In the genomic region with DNA sequence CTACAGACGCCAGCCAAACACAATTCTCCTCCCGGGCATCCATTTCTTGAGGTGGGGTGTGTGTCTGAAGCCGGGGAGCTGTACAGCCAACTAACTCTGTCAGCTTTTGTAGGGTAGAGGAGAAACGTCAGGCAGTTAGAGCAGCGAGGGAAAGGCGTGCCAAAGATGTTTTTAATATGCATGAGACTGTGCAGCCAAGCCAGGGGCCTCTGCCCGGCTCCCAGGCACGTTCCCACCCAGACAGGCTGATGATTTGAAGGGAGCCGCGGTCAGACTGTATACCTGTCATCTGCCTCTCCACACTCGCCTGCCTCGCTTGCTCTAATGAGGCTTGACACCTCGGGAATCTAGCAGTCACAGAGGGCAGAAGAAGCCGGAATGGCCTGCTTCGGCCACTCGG, we compare ENCODE assay signal across 16 mouse cellular contexts. TPM values are rescaled to one million over a fixed set of nuclear protein-coding genes. Genes with fewer than 3 reads are reported as not detected.
A peak's percentile ranks its signal among the peaks of the same experiment; 100 is the strongest.
DNase-seq lines count a peak whose midpoint lies in the region; ATAC-seq and TF ChIP-seq lines count a peak whose summit lies in the region.
"Had no signal": no experiment of that assay in that cellular context is flagged by ENCODE, and none has a peak within 500 bp of the region (broad histone marks: within the 10 kb centered on the region; RNA-seq: fewer than 3 reads in every experiment).

No protein-coding gene starts in this region.

- 45% methylated on average over 16 of the region's 16 CpGs for WGBS in heart, embryonic 11.5 days (ENCODE audit: insufficient replicate concordance)
- 53% methylated on average over 16 of the region's 16 CpGs for WGBS in embryonic facial prominence, embryonic 11.5 days
- WGBS in hindbrain, embryonic 15.5 days: 36% methylated on average over 16 of the region's 16 CpGs
- WGBS in midbrain, embryonic 15.5 days: 31% methylated on average over 16 of the region's 16 CpGs
- 56% methylated on average over 16 of the region's 16 CpGs for WGBS in lung, postnatal 0 days

- no peak for DNase-seq in heart, adult 18-20 months
- peak; percentile 28 for DNase-seq in embryonic facial prominence, embryonic 11.5 days (ENCODE audit: low spot score)
- no peak for DNase-seq in gastrocnemius, adult 8-10 months (ENCODE audit: low spot score in 2 of 2)
- DNase-seq in right cerebral cortex, postnatal 4 days: no peak
- no peak for DNase-seq in lung, postnatal 0 days (ENCODE audit: low spot score)
- DNase-seq: adrenal gland, adult 2 months; kidney, postnatal 36 days; spleen, adult 18-20 months had no signal

- H3K4me3 ChIP-seq in heart, embryonic 11.5 days (ENCODE audit: low read depth, low read length): no peak overlapping the region
- no peak overlapping the region for H3K4me3 ChIP-seq in embryonic facial prominence, embryonic 11.5 days (ENCODE audit: low read depth, low read length)
- no peak overlapping the region for H3K4me3 ChIP-seq in hindbrain, embryonic 15.5 days
- H3K4me3 ChIP-seq in midbrain, embryonic 15.5 days: no peak overlapping the region
- H3K4me3 ChIP-seq in lung, postnatal 0 days (ENCODE audit: low read depth, low read length): no peak overlapping the region
- H3K4me3 ChIP-seq: left cerebral cortex, adult 2 months; liver, embryonic 15.5 days had no signal

- TF ChIP-seq CTCF in lung, postnatal 0 days (IDR thresholded peaks at IDR 0.05): no peak

- no peak overlapping the region for H3K9ac ChIP-seq in heart, embryonic 11.5 days (ENCODE audit: low read depth, low read length)
- H3K9ac ChIP-seq in embryonic facial prominence, embryonic 11.5 days (replicated peaks; ENCODE audit: low read length): no peak overlapping the region
- H3K9ac ChIP-seq in hindbrain, embryonic 15.5 days: no peak overlapping the region
- H3K9ac ChIP-seq in midbrain, embryonic 15.5 days: no peak overlapping the region
- no peak overlapping the region for H3K9ac ChIP-seq in lung, postnatal 0 days (replicated peaks; ENCODE audit: low read depth)
- H3K9ac ChIP-seq: liver, embryonic 15.5 days had no signal

- H3K36me3 ChIP-seq in heart, embryonic 11.5 days (ENCODE audit: control insufficient read depth, insufficient read depth, low read length): no peaks in the 10 kb centered on the region
- H3K36me3 ChIP-seq in embryonic facial prominence, embryonic 11.5 days (replicated peaks; ENCODE audit: control insufficient read depth, insufficient read depth, low read depth, low read length): no peaks in the 10 kb centered on the region
- H3K36me3 ChIP-seq in hindbrain, embryonic 15.5 days: no peaks in the 10 kb centered on the region
- H3K36me3 ChIP-seq in midbrain, embryonic 15.5 days (replicated peaks): no peaks in the 10 kb centered on the region
- no peaks in the 10 kb centered on the region for H3K36me3 ChIP-seq in lung, postnatal 0 days (ENCODE audit: insufficient read depth, low read length)
- H3K36me3 ChIP-seq: liver, embryonic 15.5 days had no signal

- no peak overlapping the region for H3K27ac ChIP-seq in heart, embryonic 11.5 days (ENCODE audit: low read depth, low read length)
- H3K27ac ChIP-seq in embryonic facial prominence, embryonic 11.5 days (replicated peaks; ENCODE audit: low read depth, low read length): 0 out of 2 replicates have a peak overlapping the region, but pooled peaks have one; percentile 38
- peak overlapping the region; percentile 56 for H3K27ac ChIP-seq in hindbrain, embryonic 15.5 days (replicated peaks)
- H3K27ac ChIP-seq in midbrain, embryonic 15.5 days: peak overlapping the region; percentile 29; the same call in 1 of the 2 replicates
- H3K27ac ChIP-seq in lung, postnatal 0 days (ENCODE audit: low read length): no peak overlapping the region
- H3K27ac ChIP-seq: left cerebral cortex, adult 2 months; liver, embryonic 15.5 days had no signal

- no peaks in the 10 kb centered on the region for H3K9me3 ChIP-seq in heart, embryonic 11.5 days (replicated peaks; ENCODE audit: control insufficient read depth, low read length)
- H3K9me3 ChIP-seq in embryonic facial prominence, embryonic 11.5 days (replicated peaks; ENCODE audit: control insufficient read depth, low read length): no peaks in the 10 kb centered on the region
- no peaks in the 10 kb centered on the region for H3K9me3 ChIP-seq in hindbrain, embryonic 15.5 days
- no peaks in the 10 kb centered on the region for H3K9me3 ChIP-seq in midbrain, embryonic 15.5 days
- no peaks in the 10 kb centered on the region for H3K9me3 ChIP-seq in lung, postnatal 0 days (ENCODE audit: low read length)
- H3K9me3 ChIP-seq: liver, embryonic 15.5 days had no signal

- peaks cover 2% of the 10 kb centered on the region; the same call in 1 of the 2 replicates for H3K27me3 ChIP-seq in heart, embryonic 11.5 days (ENCODE audit: control insufficient read depth, insufficient read depth, low read length)
- no peaks in the 10 kb centered on the region for H3K27me3 ChIP-seq in embryonic facial prominence, embryonic 11.5 days (ENCODE audit: control insufficient read depth, insufficient read depth, low read length)
- H3K27me3 ChIP-seq in hindbrain, embryonic 15.5 days: no peaks in the 10 kb centered on the region
- H3K27me3 ChIP-seq in midbrain, embryonic 15.5 days (replicated peaks): no peaks in the 10 kb centered on the region
- no peaks in the 10 kb centered on the region for H3K27me3 ChIP-seq in lung, postnatal 0 days (replicated peaks; ENCODE audit: insufficient read depth, low read length)
- H3K27me3 ChIP-seq: liver, embryonic 15.5 days had no signal

- peak overlapping the region; percentile 22 for H3K4me2 ChIP-seq in heart, embryonic 11.5 days
- H3K4me2 ChIP-seq in embryonic facial prominence, embryonic 11.5 days (ENCODE audit: low read depth, low read length): no peak overlapping the region
- H3K4me2 ChIP-seq in hindbrain, embryonic 15.5 days: peak overlapping the region; percentile 25
- peak overlapping the region; percentile 18; the same call in 1 of the 2 replicates for H3K4me2 ChIP-seq in midbrain, embryonic 15.5 days
- no peak overlapping the region for H3K4me2 ChIP-seq in lung, postnatal 0 days (replicated peaks; ENCODE audit: low read depth, low read length)
- H3K4me2 ChIP-seq: liver, embryonic 15.5 days had no signal

- H3K4me1 ChIP-seq in heart, embryonic 11.5 days (ENCODE audit: control insufficient read depth, insufficient read depth, low read length): peaks cover 4% of the 10 kb centered on the region; the same call in 1 of the 2 replicates
- no peaks in the 10 kb centered on the region; the same call in 1 of the 2 replicates for H3K4me1 ChIP-seq in embryonic facial prominence, embryonic 11.5 days (ENCODE audit: control insufficient read depth, insufficient read depth, low read length)
- peaks cover 20% of the 10 kb centered on the region for H3K4me1 ChIP-seq in hindbrain, embryonic 15.5 days (replicated peaks)
- peaks cover 12% of the 10 kb centered on the region for H3K4me1 ChIP-seq in midbrain, embryonic 15.5 days
- H3K4me1 ChIP-seq in lung, postnatal 0 days (ENCODE audit: insufficient read depth, low read depth, low read length): no peaks in the 10 kb centered on the region
- H3K4me1 ChIP-seq: liver, embryonic 15.5 days had no signal

- ATAC-seq in heart, embryonic 11.5 days (replicated peaks; ENCODE audit: insufficient number of reproducible peaks, low FRiP score, low TSS enrichment): no peak
- ATAC-seq in embryonic facial prominence, embryonic 11.5 days (replicated peaks; ENCODE audit: insufficient number of reproducible peaks, low FRiP score, low TSS enrichment, low read depth): peak; percentile 51; the same call in 1 of the 2 replicates
- peak; percentile 65 for ATAC-seq in hindbrain, embryonic 15.5 days (ENCODE audit: low FRiP score, low read depth)
- ATAC-seq in midbrain, embryonic 15.5 days (replicated peaks): peak; percentile 81
- no peak for ATAC-seq in lung, postnatal 0 days
- ATAC-seq: Patski had no signal

- no peak for TF ChIP-seq EP300 in lung, postnatal 0 days (IDR thresholded peaks at IDR 0.05)

RNA-seq across cellular contexts. Expression of gene Gm10803, which starts 38.4 kb away (rescaled TPM):
- not detected in 2 replicates for polyA plus RNA-seq in heart, embryonic 11.5 days (2014; fragmentation: Nextera tagmentation; extraction: Ambion mirVana)
- not detected for total RNA-seq in heart, adult 18-20 months (2021)
- not detected in 2 replicates for polyA plus RNA-seq in embryonic facial prominence, embryonic 11.5 days (2014; fragmentation: Nextera tagmentation; extraction: Ambion mirVana)
- not detected in 2 replicates for polyA plus RNA-seq in hindbrain, embryonic 15.5 days (2015; fragmentation: Nextera tagmentation; extraction: Ambion mirVana)
- not detected in 2 replicates for polyA plus RNA-seq in midbrain, embryonic 15.5 days (2015; fragmentation: Nextera tagmentation; extraction: Ambion mirVana)
- not detected for total RNA-seq in gastrocnemius, adult 8-10 months (2022)
- polyA plus RNA-seq in lung, postnatal 0 days (2015; fragmentation: Nextera tagmentation; extraction: Ambion mirVana): not detected in 2 replicates
- total RNA-seq: adrenal gland, adult 2 months; gastrocnemius, adult 18-20 months; left cerebral cortex, adult 2 months; megakaryocyte progenitor cell, adult 5-6 weeks had no signal
- polyA plus RNA-seq: adrenal gland, adult 2 months; liver, embryonic 15.5 days; Patski had no signal

RNA-seq across cellular contexts. Expression of gene Cd82, which starts 59.1 kb away (rescaled TPM):
- polyA plus RNA-seq in heart, embryonic 11.5 days (2014; fragmentation: Nextera tagmentation; extraction: Ambion mirVana): 10.6 and 14.3 TPM in 2 replicates
- 10 to 100 TPM; 13.8 to 23.8 TPM for total RNA-seq in heart, adult 18-20 months (2021)
- 6.8 and 7.5 TPM in 2 replicates for polyA plus RNA-seq in embryonic facial prominence, embryonic 11.5 days (2014; fragmentation: Nextera tagmentation; extraction: Ambion mirVana)
- polyA plus RNA-seq in hindbrain, embryonic 15.5 days (2015; fragmentation: Nextera tagmentation; extraction: Ambion mirVana): 24.5 and 25.5 TPM in 2 replicates
- polyA plus RNA-seq in midbrain, embryonic 15.5 days (2015; fragmentation: Nextera tagmentation; extraction: Ambion mirVana): 22.1 and 24.8 TPM in 2 replicates
- total RNA-seq in gastrocnemius, adult 8-10 months (2022): 10 to 100 TPM in 1 of 4 experiments, 1 to 10 TPM in 3; 7.6 to 10.1 (median 9.8) TPM
- polyA plus RNA-seq in lung, postnatal 0 days (2015; fragmentation: Nextera tagmentation; extraction: Ambion mirVana): 94.1 and 106 TPM in 2 replicates

Comparison
In these comparisons a context has a peak if more than half of its experiments do, and no peak if none do; other contexts are left out.
1. ATAC-seq: peak in embryonic facial prominence, embryonic 11.5 days (single experiment), hindbrain, embryonic 15.5 days (single experiment) and midbrain, embryonic 15.5 days (single experiment); none in heart, embryonic 11.5 days (single experiment) and lung, postnatal 0 days (single experiment).
2. H3K27ac ChIP-seq: peak in embryonic facial prominence, embryonic 11.5 days (single experiment), hindbrain, embryonic 15.5 days (single experiment) and midbrain, embryonic 15.5 days (single experiment); none in heart, embryonic 11.5 days (single experiment) and lung, postnatal 0 days (single experiment).
3. H3K4me2 ChIP-seq: peak in heart, embryonic 11.5 days (single experiment), hindbrain, embryonic 15.5 days (single experiment) and midbrain, embryonic 15.5 days (single experiment); none in embryonic facial prominence, embryonic 11.5 days (single experiment) and lung, postnatal 0 days (single experiment).